Mouse (Mus musculus) kidney, adult 9 months (tissue): ENCODE results near the gene Anks4b.

Experiments used
- DNase-seq: peaks from one replicate; pipeline ENCODE4 v3.0.0; 2022

Anks4b gene

DNA sequence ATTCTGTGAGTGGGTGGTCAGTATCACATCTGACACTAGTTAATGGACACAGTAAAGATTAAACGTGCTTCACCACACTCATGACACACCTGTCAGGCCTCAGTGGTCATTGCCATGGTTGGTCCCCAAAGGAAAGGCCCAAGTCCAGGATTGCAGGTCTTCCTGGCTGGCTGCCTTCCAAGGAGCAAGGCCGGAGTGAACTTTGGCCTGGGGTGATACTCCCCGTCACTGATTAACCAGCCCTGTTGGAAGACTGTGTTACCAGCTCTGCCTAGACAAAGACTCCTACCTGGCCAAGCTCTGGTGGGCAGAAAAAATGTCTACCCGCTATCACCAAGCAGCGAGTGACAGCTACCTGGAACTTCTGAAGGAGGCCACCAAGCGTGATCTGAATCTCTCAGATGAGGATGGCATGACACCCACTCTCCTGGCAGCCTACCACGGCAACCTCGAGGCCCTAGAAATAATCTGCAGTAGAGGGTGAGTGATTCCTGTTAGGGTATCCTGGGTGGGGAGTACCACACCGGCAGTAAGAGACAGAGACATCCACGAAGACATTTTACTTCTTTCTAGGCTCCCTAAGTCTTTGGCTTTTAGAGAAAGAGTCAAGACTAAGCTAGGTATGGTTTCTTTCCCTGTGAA is at the start of gene Anks4b:
Anks4b (plus strand) TSS at position 256 of the 642 bp plus-strand sequence.
- DNase-seq = peak; percentile 97

DNA sequence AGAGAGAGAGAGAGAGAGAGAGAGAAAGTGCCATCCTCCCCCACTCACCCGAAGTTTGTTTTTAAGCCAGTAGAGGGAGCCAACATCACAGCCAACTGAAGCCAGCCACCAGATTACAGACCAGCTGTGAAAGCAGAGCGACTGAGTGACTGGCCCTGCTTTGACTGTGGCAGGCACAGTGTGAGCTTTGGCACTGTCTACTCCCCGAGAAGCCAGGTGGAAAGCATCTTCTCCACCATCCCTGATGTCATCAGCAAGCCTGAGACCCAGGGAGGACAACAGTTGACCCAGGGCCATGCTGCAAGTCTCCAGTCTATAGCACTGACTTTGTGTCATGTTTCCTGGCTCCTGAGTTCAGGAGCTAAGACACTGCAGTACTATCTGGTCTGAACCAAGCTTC is 48.8 kb upstream of the Anks4b start:
- DNase-seq = peak; percentile 87

- DNase-seq = no peak
These were observed 46.5 kb upstream of the Anks4b start for GRCm38 (mm10) chr7:120126976-120127685.

DNA sequence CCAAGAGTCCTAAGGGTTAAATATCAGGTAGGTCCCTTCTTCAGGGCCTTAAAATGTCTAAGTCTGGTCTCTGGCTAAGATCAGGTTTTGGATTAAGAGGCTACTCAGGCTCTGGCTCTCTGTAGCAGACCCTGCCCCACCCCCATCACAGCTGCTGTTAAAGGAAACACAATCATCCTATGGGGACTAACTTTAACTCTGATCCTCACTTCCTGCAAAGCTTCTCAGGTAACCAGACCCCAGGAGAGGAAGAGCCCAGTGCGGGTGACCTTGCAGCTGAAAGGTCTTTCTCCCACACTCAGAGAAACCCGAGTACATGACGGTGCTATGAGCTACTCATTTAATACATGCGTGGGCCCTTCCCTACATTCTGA is 46.0 kb upstream of the Anks4b start:
- DNase-seq = no peak

DNA sequence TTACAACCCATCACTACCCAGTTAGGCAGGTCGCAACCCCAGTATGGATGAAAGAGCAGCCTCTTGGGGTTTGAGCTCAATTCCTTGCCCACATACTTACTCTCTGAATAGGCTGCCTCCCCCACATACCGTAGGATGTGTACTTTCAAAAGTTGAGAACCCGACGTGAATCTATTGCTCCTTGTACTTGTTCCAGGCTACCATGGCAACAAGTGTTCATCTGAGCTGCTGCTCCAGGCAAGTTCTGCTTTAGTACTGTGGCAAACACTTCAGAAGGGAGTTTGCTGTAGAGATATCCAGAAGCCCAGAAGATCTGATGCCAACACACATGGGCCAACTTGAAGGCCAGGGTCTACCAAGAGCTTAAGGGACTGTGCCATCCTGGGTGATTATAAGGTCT is 44.7 kb upstream of the Anks4b start:
- DNase-seq = no peak

GRCm38 (mm10) chr7:120142743-120143142 is 30.9 kb upstream of the Anks4b start:
- DNase-seq = no peak

- DNase-seq = no peak
These were observed 28.5 kb upstream of the Anks4b start, which contains the start of gene Zp2 for GRCm38 (mm10) chr7:120145191-120145590. TSS of gene Zp2 (minus strand) at chr7:120145291.

GRCm38 (mm10) chr7:120150257-120150656 is 23.4 kb upstream of the Anks4b start:
- peak; percentile 78 for DNase-seq

- DNase-seq = peak; percentile 34
These were observed 22.8 kb upstream of the Anks4b start for GRCm38 (mm10) chr7:120150898-120151297.

GRCm38 (mm10) chr7:120156841-120157409 is 16.7 kb upstream of the Anks4b start:
- DNase-seq = no peak

- no peak for DNase-seq
These were observed 16.0 kb upstream of the Anks4b start for GRCm38 (mm10) chr7:120157575-120158061.

- DNase-seq = no peak
These were observed 15.5 kb upstream of the Anks4b start for GRCm38 (mm10) chr7:120158121-120158613.

GRCm38 (mm10) chr7:120163581-120164251 is 9.9 kb upstream of the Anks4b start:
- DNase-seq = peak; percentile 49

- no peak for DNase-seq
These were observed 1.4 kb upstream of the Anks4b start for GRCm38 (mm10) chr7:120172188-120172700.

DNA sequence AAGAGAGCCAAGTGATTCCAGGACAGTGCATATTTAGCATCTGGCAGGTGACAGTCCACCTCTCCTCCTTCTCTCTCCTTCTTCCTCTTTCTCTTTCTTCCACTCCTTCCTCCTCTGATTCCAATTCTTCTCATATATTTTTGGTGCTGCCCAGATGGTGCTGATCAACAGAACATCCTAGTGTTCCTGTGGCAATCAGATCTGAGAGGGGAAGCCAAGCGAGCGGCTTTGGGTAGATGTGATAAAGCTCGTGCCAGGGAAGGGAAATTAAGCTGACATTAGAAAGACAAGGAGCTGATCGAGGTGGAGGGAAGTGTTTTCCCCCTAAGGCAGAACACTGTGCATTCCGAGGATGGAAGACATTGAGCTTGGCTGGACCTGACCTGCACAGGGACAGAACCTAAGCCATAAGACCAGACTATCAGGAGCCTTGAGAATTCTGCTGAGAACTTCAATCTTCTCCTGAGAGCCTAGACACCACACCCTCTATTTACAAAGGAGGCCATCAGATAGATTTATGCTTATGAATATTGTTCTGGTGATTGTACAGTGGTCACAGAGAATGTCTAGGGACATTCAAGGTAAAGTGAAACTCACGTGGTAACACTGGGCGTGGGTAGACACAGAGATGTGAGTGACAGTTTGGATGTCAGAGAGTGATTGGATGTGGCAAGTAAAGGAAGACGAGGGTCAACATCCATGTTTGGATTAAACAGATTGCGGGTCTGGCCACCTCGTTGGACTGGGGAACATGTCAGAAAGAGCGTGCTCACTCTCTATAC is 1.3 kb downstream of the Anks4b start:
- DNase-seq = no peak

GRCm38 (mm10) chr7:120177611-120178010 is 4.0 kb downstream of the Anks4b start:
- DNase-seq = no peak

DNA sequence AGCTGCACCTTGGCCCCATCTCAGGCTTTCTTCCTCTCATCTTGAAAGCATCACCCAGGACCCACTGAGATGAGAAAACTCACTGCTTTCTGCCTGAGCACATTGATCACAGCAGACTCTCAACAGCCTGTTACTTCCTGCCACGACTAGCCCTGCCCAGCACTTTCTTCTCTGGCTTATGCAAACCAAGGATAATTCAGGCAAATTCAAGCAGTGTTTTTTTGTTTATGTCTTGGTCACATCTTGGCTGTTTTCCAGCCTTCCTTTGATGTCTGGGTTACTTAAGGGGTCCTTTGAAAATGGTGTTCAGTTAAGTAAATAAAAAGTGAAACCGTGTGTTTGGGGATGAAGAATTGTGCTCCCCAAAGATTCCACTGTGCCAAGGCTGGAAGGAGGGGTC is 5.3 kb downstream of the Anks4b start:
- no peak for DNase-seq

DNA sequence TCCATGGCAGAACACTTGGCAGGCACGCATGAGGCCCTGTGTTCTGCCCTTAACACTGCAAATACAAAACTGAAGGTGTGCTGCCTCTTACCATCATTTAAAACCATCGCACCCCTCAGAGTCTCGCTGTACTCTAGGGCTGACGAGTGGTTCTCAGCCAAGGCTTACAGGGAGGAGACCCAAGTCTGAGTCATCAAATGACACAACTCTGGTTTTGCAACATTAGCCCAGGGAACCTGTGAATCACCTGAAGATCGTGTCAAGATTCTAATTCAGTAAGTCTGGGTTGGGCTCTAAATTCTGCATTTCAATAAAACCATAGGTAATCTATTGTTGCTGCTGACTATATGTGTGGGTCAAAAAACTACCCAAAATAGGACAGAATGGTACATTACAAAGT is 6.9 kb downstream of the Anks4b start:
- no peak for DNase-seq

DNA sequence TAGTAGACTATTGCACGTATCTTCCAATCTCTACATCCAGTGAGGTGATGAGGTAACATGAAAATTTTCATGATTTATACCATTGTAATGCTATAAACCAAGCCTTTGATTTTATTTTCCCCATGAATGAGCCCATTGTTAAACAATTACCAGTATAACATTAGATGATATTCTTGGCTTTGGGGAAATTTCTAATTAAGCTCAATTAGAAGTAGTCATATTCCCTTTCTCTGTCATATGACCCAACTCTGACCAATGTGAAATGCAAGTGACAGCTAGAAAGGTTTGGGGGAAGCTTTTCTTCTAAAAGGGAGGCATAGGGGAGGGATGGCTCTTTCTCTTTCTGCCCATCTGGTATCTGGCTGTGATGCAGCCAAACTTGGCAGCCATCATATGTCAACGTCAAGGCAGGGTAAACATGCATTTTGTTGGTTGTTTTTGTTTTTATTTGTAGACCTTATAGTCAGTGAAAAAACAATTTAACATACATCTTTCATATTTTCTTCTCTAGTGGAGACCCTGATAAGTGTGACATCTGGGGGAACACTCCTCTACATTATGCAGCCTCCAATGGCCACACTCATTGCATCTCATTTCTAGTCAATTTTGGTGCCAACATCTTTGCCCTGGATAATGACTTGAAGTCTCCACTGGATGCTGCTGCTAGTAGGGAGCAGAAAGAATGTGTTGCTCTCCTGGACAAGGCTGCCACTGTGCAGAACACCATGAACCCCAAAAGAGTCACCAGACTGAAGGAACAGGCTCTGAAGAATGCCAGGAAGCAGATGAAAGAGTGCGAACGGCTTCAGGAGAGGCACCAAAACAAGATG is 8.0 kb downstream of the Anks4b start:
- no peak for DNase-seq

DNA sequence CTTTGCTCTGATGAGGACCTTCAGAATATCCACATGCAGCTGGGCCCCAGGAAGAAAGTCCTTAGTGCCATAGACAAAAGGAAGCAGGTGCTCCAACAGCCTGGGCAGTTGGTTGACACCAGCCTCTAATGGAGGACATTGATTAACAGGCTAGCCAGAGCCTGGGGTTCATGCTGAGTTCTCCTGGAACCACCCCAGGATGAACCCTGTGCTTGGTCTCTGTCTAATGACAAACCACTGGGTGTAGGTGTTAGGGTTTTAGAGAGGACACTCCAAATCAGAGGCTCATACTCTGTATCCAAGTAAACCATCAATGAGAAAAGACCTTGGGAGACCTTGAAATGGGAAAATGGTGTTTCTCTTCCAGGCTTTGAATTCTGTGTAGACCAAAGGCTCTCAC is 9.2 kb downstream of the Anks4b start:
- peak; percentile 75 for DNase-seq

DNA sequence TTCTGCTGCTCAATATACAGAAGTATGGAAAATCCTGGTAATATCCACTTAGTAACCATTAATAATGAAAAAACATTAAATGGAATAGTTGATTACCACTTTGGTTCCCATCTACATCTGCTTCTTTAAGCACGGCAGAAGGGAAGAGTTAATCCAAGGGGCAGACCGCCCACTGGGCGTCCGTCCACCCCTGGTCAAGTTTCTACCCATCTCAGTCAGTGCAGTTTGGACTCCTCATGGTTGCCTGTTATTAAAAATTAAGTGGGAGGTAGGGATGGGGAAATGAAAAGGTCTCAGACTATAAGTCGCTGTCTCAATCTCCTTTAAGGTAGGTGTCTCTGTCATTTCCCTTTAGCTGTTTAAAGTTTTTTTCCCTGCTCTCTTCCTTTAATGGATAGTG is 15.3 kb downstream of the Anks4b start:
- peak; percentile 62 for DNase-seq
